Mouse (Mus musculus) urinary bladder, adult 18-20 months (tissue): ENCODE measurements around the gene Hyal1.
A peak's percentile ranks its signal among the peaks of the same experiment; 100 is the strongest.

ENCODE experiments used
- DNase-seq, 2 experiments: peaks; one replicate each; pipeline ENCODE4 v3.0.0; 2022; ENCODE audit warnings: low spot score in 2 of 2, mixed read lengths in 2 of 2

Gene Hyal1

DNA sequence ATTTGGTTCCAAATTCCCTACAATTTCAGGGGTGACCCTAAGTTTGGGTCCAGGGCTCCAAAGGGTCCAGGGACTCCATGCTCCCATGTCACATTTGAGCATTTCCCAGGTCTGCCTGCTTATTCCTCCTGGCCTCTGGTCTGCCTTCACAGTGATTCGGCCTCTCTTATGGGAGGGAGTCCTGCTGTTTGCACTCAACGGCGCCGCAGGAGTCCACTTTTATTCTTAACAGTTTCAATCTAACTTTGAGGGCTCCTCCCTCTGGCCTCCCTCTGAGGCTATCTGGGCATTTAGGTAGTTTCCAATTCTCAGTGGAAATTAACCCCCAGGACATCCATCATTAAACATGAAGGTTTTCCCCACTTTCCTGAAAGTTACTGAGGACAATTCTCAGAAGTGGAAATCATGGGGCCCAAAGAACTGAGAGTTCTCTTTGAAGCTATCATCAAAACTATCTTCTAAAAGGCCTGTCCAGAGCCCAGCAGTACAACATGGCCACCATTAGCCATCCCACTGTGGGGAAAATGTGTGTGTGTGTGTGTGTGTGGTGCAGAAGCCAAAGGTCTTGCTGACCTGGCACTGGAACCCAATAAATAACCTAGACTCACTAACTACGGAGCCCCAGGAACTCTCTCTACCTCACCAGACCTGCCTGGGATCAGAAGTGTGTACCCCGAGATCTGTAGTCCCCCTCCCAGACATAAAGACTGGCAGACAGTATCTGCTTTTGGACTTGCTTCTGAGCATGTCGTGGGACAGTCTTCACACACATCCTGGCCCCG, 17.7 kb downstream of the Hyal1 start:
- DNase-seq: no peak

GRCm38 (mm10) chr9:107596619-107597569, 20.2 kb downstream of the Hyal1 start:
- no peak for DNase-seq

DNA sequence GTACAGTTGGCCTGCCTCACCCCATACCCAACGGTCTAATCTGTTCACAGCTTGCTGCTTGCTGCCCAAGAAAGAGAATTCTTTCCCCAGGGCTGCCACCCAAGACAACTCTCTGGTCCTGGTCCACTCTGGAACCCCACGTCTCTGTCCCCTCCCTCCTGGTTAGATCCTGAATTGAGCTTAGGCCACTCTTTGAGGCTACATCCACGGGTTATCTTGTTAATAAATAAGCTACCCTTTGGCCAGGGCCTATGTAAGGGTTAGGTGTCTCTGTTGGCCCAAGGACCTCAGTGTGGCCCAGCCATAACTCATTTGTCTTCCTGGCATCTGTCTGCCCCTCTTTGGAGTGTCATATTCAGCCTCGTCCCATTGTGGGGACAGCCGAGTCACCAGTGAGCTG, 21.7 kb downstream of the Hyal1 start:
- DNase-seq: no peak

GRCm38 (mm10) chr9:107599433-107599832, 22.7 kb downstream of the Hyal1 start:
- DNase-seq: no peak

DNA sequence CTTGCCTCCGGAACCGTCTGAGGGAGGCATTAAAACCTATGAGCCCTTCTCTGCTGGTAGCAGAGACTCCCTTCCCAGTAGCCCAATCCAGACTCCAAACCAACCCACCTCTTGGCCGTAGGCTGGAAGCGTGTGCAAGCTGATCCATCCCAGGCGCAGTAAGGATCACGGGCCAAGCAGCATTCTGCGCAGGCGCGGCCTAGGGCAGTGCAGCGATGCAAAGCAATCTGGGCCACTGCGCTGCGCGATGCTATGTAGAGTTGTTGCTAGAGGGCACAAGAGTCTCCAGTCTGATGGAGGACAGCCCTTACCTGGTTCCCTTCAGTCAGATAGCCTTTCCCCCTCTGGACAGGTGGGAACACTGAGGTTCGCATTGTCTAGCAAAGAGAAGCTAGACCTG, 23.1 kb downstream of the Hyal1 start:
- no peak for DNase-seq

DNA sequence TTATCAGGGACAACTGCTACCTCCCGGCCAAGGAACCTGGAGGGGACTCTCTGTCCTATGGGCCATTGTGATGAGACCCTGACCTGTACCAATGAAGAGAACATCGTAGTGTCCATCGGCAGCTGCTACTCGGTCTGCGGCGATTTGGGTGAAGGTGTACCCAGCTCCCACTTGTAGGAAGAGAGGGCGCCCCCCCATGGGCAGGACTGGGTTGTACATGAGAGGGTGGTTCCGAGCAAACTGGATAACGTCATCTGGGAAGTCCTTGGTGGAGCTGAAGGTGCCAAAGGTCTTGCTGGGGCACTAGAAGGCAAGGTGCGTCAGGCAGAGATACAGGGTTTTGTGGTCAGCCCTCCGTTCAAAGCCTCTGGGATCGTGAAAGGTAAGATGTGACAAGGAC, 24.0 kb downstream of the Hyal1 start:
- no peak for DNase-seq

DNA sequence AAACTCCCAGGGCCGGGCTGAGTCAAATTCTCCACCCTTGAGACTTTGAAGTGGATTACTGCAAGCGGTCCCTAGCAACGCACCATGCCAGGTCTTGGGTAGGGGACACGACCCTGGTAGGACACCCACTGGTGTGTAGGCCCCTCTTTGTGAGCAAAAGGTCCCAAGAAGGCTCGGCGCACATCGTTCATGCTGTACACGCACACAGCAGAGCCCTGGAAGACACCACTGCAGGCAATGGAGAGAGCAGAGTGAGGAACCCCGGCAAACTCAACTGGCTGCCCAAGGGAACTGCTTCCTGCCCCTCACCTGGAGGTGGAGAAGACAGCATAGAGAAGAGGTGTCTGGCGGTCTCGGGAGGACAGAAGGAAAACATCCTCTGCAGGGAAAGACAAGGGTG, 24.5 kb downstream of the Hyal1 start:
- no peak for DNase-seq

DNA sequence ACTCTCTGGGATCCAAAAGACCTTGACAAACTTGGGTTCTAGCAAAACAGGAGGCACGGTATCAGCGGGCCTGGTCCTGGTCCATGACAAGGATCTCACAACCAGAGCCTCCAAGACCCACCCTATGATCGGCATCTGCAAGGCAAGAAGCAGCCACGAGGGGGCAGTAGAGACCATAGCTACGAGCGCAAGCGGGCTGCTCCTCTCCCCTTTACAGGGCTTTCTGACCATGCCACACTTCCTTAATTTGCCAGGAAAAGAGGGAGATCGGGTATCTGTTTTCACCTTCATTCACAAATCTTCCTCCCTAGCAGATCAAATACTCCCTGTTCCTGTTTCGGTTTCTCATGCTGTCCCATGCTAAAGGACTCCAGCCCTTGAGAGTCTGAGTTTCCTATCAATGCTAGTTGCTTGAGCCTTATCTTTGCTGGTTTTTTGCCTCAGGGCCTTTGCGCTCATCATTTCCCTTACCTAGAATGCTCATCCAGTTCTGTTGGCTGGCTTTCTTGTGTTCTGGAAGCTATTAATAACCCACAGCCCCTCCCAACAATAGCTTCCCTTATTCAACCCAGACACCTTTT, 25.4 kb downstream of the Hyal1 start:
- peak; percentile 85 to 88 for DNase-seq

DNA sequence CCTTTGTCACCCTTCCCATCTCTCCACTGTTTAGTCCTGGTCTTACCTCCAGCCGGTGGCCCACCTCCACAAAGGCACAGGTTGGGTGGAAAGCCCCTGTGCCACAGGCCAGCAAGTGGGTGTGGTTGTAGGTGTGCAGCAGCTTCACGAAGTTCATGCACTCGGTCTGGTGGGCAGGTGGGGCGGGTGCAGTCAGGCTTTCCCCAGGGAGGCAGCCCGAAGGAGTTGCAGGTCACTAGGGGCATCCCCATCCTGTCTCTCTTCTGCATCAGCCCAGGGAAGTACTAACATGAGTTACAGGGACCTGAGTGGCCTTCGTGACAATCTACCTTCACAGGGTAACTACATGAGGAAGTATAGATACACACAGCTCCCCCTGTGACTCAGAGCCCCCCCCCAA, 26.5 kb downstream of the Hyal1 start:
- no peak for DNase-seq

- DNase-seq: peak in 1 of 2 experiments; percentile 48
Measured at GRCm38 (mm10) chr9:107605041-107605661, 28.4 kb downstream of the Hyal1 start.

DNA sequence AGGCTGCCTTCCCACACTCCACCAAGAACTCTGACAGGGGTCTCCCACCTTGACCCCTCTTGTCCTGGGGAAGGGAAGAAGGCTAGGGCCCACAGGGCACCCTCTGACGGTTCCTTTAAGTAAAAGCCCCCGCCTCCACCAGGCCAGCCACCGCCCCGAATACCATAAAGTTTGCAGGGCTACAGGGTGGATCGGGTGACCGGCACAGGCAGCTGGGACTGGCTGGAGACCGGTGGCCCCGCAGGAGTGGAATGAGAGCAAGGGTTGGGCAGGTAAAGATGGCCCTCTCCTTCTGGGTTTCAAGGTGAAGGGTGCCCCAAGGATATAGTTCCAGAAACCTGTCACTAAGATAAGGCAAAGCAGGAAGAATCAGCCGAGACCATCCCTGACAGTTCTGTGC, 29.9 kb downstream of the Hyal1 start:
- peak in 1 of 2 experiments; percentile 56 for DNase-seq

GRCm38 (mm10) chr9:107607036-107607435, 30.3 kb downstream of the Hyal1 start:
- DNase-seq: no peak

GRCm38 (mm10) chr9:107607653-107608245, 31.0 kb downstream of the Hyal1 start:
- no peak for DNase-seq

DNA sequence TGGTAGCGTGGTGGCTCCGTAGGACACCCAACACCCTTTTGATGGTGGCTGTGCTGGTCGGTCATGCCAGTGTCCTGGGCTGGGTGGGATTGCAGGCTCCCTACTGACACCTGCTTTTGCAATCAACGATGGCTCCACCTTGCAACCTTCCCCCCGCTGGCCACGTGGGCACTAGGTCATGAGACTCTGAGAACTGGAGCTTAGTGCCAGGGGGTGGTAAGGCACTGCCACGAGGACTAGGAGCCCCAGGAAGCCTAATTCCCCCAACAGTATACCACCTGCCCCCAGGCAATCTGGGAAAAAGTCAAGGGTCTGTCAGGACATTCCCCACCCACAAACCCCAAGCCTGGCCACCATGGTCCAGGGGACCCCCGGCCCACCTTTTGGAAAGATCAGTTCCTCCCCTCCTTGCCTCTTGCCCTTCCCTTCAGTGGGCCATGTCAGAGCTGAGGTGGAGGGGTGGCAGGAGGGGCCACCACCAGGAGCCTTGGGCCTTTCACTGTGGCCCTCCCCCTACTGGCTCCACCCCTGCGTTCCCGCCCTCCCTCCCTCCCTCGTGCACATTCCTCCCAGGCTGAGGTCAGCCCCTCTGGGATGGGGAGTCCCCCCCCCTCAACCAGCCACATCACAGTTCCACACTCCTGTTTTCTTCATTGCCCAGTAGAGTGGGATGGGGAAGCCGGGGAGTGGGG, 32.2 kb downstream of the Hyal1 start, which contains the start of gene Sema3b:
Sema3b (minus strand) TSS at position 489 of the 692 bp plus-strand sequence.
- DNase-seq: no peak

- no peak for DNase-seq
Measured at GRCm38 (mm10) chr9:107609433-107609830, 32.7 kb downstream of the Hyal1 start.

DNA sequence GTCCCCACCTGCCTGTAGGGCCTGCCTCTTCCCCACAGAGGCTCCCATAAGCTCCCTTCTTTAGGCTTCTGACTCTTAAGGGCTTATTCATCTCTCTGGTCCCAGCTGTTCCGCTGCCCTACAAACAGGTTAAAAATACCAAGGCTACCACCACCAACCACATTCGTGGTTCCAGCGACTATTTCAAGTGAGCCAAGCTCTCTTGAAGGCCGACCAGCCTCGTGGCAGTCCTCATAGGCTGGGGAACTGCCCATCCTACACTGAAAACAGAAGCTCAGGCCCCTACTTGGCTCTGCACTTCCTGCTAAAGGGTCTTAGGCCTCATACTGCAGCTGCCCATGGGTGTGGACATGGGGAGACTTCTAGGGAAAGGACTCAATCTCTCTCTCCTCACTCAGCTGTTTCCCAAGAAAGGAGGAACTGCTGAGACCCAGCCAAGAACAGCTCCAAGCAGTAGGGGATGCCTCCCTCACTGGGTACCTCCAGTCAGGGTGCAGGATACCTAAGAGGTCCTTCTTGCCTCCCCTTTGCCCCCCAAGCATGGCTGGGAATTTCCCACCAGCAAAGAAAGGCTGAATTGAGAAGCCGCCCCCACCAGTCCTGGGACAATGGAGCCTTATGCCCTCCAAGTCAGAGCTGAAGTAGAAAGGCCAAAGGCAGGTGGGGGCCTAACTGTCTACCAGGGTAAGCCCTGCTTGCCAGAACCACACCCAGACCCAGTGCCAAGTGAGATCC, 34.9 kb downstream of the Hyal1 start:
- DNase-seq: no peak

GRCm38 (mm10) chr9:107612191-107612944, 35.6 kb downstream of the Hyal1 start:
- peak; percentile 96 to 97 for DNase-seq

DNA sequence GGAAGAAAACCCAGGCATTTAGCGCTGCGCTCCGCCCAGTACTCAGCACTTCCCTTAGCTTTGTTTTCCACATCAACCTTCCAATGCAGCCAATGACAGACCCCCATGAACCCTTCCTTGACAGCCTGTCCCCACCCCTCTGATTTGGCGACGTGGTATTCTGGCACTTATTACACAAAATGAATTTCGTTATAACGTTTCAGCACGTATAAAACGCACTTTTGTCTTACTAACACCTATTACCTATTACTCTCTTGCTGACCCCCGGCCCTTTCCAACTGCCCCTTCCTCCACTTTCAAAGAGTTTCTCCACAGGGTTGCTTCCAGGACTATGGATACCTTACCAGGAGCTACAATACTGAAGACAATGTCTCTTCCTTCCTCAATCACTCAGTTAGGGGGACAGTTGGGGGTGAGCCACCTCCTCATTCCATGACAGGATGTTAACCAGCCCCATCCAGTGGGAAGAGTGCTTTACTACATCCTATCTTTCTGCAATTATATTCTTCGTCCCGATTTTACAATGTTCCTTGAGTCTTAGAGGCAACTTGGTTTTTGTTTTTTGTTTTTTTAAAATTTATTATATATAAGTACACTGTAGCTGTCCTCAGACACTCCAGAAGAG, 36.3 kb downstream of the Hyal1 start:
- DNase-seq: no peak

DNA sequence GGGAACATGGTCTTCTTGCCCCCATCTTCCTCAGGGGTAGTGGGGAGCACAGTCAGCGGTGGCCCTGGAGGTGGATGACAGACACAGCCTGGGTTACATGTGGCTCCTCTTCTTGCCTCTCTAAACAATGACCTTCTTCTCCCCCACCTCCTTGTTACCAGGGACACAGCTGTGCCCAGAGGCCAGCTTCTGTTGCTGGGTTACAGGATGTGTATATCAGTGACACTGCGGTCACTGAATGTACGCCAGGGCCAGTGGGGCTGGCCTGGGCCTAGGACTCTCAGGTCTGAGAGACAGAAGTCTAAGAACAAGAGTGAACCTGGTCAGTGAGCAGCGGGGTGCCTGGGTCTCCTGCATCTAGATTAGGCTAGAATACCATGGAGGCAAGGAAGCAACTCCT, 38.3 kb downstream of the Hyal1 start:
- DNase-seq: no peak
